Mouse (Mus musculus) cerebellum, adult 2 months (tissue): Measurements from ENCODE around the gene Wdr76. TPM values are rescaled to one million over a fixed set of nuclear protein-coding genes. Genes with fewer than 3 reads are reported as not detected.
"Not testable (repeated sequence)": the region's sequence is repeated elsewhere in the genome, so short reads cannot be mapped to it uniquely, and the experiment has no call there.

Experiments used
- DNase-seq, 2 experiments: peaks; one replicate each; pipeline ENCODE4 v3.0.0; 2021
- H3K27ac ChIP-seq: fragments of 200-500 bp; 2 replicates; pipeline ENCODE4 v1.5.1; 2012; ENCODE audit warnings: low read length, control low read depth, inconsistent platforms; ENCODE audit not compliant: insufficient read depth
- H3K27me3 ChIP-seq: fragments of 200-500 bp; 2 replicates; pipeline ENCODE4 v1.6.1; 2012; ENCODE audit warnings: inconsistent platforms, mild to moderate bottlenecking, low read length, moderate library complexity; ENCODE audit not compliant: control insufficient read depth, insufficient read depth
- H3K4me1 ChIP-seq: fragments of 200-500 bp; 2 replicates; pipeline ENCODE4 v1.6.1; 2011; ENCODE audit warnings: low read length; ENCODE audit not compliant: control insufficient read depth, insufficient read depth
- H3K4me3 ChIP-seq: fragments of 200-500 bp; replicated peaks from 2 replicates; pipeline ENCODE3; 2011; ENCODE audit warnings: mild to moderate bottlenecking, low read depth, low read length, control low read depth; ENCODE audit not compliant: insufficient read depth
- CTCF ChIP-seq: fragments of 200-500 bp; IDR thresholded peaks from 2 replicates; pipeline ENCODE4 v1.5.1; 2011; ENCODE audit warnings: low read depth, mild to moderate bottlenecking, control low read depth, low read length, moderate library complexity, borderline replicate concordance; ENCODE audit not compliant: insufficient read depth
- POLR2A ChIP-seq: fragments of 200-500 bp; IDR thresholded peaks from 2 replicates; pipeline ENCODE4 v1.6.1; 2011; ENCODE audit warnings: low read length, control low read depth, borderline replicate concordance; ENCODE audit not compliant: insufficient read depth
- WGBS: fragments of 180-500 bp; shearing (Covaris S2); methylation state at CpG from one replicate; pipeline ENCODE4 v1.1.7; 2018; 5-methylcytosine and 5-hydroxymethylcytosine counted together
- polyA plus RNA-seq: library from polyadenylated mRNA; depleted of rRNA; stranded (reverse); fragments of >200 nt; gene quantifications from 2 replicates; pipeline ENCODE4 v1.2.3, GENCODE M21; 2012

The Wdr76 gene
- polyA plus RNA-seq, 1 experiment, result 4.9 TPM

DNA sequence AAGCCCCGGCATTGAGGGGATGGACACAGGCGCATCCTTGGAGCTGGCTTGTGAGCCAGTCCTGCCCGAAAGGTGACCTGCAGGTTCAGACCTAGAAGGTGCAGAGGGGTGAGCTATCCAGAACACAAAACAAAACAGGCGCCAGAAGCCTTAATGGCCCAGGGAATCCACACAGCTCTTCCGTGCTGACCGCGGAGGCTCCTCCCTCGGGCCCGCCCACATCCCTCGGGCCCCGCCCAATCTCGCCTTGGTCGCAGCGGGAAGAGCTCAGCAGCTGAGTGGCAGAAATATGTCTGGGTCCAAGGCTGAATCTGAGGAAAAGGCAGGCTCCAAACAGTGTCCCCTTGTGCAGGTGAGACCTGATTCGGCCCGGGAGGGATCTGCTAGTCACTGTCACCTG is 3.1 kb downstream of the Wdr76 start:
- Histone ChIP-seq H3K4me1 (no peaks in the 10 kb centered on the region; the same call in 1 of the 2 replicates), H3K4me3 (peak overlapping the region; percentile 44), H3K27ac (no peak overlapping the region), H3K27me3 (no peaks in the 10 kb centered on the region)
- peak; percentile 12 to 21 for DNase-seq
- TF ChIP-seq CTCF (no peak), POLR2A (no peak)
- WGBS, result 29% methylated on average over 16 of the region's 16 CpGs

DNA sequence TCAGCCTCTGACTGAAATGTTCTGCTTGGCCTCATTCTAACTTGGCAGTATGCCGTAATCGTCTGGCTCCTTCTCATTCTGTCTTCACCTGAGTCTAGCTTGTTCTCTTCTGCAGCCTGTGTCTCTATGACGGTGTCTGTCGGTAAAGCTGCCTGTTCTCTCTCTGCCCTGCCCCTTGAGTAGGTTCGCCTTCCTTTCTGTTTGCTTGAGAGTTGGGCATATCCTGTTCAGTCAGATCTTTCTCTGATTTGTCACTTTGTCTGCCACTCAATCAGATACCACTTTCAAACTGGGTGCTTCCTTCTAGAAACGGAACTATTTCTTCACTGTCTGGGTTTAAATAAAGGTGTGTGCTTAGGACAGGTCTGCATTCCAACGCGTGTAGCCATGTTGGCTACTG is 4.9 kb downstream of the Wdr76 start:
- H3K27ac ChIP-seq, result no peak overlapping the region
- DNase-seq, result no peak
- no peaks in the 10 kb centered on the region; the same call in 1 of the 2 replicates for H3K4me1 ChIP-seq
- no peak overlapping the region for H3K4me3 ChIP-seq
- TF ChIP-seq POLR2A, result no peak
- no peak for TF ChIP-seq CTCF
- no peaks in the 10 kb centered on the region for H3K27me3 ChIP-seq
- 90% methylated on average over 8 of the region's 8 CpGs for WGBS

DNA sequence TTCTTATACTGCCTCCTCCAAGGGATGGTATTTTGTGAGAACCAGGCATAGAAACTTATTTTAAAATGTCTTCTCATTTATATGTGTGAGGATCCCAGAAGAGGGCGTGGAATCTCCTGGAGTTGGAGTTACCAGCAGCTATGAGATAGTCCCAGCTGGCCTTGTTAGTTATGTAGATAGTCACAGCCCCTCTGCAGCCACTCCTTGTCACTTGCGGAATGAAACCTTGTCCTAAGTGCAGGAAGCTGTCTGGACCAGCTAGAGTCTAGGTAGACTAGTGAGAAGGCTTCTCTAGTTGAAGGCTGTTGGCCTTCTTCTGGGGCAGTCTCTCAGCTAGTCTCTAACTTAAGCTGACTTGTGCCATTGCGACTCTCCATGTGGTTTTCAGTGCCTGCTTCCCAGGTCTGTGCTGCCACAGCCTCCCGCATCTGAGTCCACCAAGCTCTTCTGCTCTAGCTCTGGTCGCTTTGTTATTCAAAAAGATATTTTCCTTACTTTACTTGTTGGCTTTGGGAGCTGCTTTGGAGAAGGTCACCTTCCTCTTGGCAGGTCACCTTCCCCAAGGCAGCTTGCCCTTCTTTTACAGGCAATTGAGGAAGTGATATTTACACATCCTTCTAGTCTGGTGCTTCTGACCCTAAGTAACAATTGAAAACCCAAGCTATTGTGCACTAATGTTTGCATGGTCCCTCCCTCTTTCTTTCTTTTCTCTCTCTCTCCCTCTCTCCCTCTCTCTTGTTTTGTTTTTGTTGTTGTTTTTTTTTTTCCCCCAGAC is 6.7 kb downstream of the Wdr76 start:
- 92% methylated on average over 5 of the region's 5 CpGs for WGBS
- H3K4me1 ChIP-seq, H3K4me3 ChIP-seq, H3K27me3 ChIP-seq, H3K27ac ChIP-seq, DNase-seq: not testable (repeated sequence)

DNA sequence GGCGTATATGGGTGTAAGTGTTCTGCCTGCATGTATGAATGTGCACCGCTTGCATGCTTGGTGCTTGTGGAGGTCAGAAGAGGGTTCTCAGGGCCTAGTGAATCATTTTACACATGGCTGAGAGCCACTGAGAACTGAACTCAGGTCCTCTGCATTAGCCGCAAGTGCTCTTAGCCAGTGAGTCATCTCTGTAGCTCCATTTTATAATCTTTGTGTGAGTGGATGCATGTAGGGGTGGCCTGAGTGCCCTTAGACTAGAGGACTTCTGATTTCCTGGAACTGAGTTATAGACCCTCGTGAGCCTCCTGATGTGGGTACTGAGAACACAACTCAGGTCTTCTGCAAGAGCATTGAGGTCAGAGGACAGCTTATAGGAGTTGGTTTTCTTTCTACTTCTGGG is 7.7 kb downstream of the Wdr76 start:
- H3K4me1 ChIP-seq, result no peaks in the 10 kb centered on the region
- H3K27ac ChIP-seq, result no peak overlapping the region
- DNase-seq, result no peak
- TF ChIP-seq POLR2A (no peak), CTCF (no peak)
- WGBS, result 90% methylated on average over 4 of the region's 4 CpGs
- no peaks in the 10 kb centered on the region for H3K27me3 ChIP-seq
- no peak overlapping the region for H3K4me3 ChIP-seq

DNA sequence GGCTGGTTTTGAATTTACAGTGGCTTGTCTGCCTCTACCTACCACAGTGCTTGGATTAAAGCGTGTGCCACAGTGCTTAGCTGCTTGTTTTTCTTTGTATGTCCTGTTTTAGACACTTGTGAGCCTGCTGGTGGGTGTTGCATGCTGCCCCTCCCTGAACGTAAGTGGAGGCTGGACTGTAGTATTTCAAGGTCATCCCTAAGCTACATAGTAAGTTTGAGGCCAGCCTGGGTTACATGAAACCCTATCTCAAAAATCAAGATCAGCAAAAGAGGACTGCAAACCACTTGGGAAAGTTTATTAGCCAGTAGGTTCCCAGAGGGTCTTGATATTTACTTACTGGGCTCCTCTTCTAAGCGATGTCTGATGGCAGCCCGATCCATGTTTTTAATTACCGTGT is 11.6 kb downstream of the Wdr76 start:
- no peak for TF ChIP-seq POLR2A
- TF ChIP-seq CTCF, result no peak
- DNase-seq, result no peak
- 93% methylated on average over 5 of the region's 5 CpGs for WGBS
- no peak overlapping the region for H3K4me3 ChIP-seq
- H3K27me3 ChIP-seq, result no peaks in the 10 kb centered on the region
- no peak overlapping the region for H3K27ac ChIP-seq
- no peaks in the 10 kb centered on the region for H3K4me1 ChIP-seq

DNA sequence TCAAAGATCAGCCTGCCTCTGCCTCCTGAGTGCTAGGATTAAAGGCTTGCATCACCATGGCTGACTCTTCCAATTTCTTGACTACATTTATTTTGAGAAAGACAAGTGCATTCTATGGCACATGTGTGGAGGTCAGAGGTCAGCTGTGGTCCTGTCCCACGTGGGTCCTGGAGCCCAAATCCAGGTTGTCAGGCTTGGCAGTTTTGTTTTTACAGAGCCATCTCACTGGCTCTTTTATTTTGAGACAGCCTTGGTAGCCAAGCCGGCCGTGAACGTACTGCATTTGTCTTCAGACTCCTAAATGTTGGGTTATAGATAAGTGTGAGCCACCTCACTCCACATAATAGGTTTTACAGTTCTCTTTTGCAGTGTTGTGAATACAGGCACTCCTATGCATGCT is 12.2 kb downstream of the Wdr76 start:
- not testable (repeated sequence) for H3K4me3 ChIP-seq, H3K4me1 ChIP-seq, H3K27me3 ChIP-seq, H3K27ac ChIP-seq, DNase-seq
- WGBS, result 92% methylated on average over 4 of the region's 4 CpGs

DNA sequence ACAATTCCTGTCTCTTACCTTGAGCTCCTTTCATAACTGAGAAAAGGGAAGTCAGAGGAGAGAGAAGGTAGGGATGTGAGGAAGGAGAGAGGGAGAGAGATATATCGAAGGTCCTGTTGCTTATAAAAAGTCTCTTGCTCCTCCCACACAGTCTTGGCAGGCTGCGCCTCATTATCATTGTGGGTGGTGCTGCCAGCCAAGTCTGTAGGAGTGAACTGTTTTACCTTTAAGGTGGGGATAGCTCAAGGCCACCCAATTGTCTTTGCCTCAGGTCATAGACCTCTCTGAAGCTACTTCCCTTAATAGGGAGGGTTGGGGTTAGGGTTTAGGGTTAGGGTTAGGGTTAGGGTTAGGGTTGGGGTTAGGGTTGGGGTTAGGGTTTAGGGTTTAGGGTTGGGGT is 15.5 kb downstream of the Wdr76 start:
- Histone ChIP-seq H3K4me1 (no peaks in the 10 kb centered on the region), H3K27ac (no peak overlapping the region), H3K27me3 (no peaks in the 10 kb centered on the region), H3K4me3 (no peak overlapping the region)
- DNase-seq, result no peak
- TF ChIP-seq CTCF (no peak), POLR2A (no peak)
- 83% methylated on average over 2 of the region's 2 CpGs for WGBS

DNA sequence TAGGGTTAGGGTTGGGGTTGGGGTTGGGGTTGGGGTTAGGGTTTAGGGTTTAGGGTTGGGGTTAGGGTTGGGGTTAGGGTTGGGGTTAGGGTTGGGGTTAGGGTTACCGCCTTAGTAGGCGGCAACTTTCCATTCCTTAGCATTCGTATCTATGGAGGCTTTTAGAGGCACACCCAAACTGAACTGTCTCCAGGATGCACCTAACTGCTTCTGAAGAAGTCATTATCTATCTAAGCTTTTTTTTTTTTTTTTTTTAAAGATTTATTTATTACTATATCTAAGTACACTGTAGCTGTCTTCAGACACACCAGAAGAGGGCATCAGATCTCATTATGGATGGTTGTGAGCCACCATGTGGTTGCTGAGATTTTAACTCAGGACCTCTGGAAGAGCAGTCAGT is 16.3 kb downstream of the Wdr76 start:
- not testable (repeated sequence) for DNase-seq, H3K27ac ChIP-seq, H3K27me3 ChIP-seq, H3K4me3 ChIP-seq, H3K4me1 ChIP-seq
- WGBS, result 97% methylated on average over 3 of the region's 3 CpGs
